Mouse (Mus musculus): Measurements from ENCODE around the gene Gdf9. TPM values are rescaled to one million over a fixed set of nuclear protein-coding genes. Genes with fewer than 3 reads are reported as not detected.

Gdf9 gene
- total RNA-seq, 2 experiments from 2014 or later: 0.67 to 1.2 TPM

DNA sequence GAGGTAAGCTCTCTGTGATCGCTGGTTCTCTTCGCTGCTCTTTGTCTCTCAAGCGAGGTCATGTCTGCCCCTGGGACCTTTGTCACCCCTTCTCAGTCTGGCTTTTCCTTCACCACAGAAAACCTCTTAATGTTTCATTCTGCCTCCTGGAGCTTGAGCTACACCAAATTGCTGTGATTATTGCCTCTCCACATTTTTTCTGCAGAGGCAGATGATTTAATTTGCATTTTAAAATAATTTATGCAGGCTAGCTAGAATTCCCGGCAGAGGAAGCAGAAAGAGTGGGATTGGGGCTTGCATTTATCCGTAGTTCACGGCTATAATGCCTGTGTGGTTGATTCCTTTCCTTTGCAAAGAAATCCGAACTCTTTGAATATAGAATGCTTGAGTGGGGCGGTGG, 44.8 kb downstream of the Gdf9 start:
- DNase-seq (ENCODE audit: low spot score in 2 of 2): no peak

- DNase-seq (ENCODE audit: low spot score in 2 of 2): no peak
These were observed 47.0 kb downstream of the Gdf9 start for GRCm38 (mm10) chr11:53477833-53478232.

- peak in 1 of 2 experiments; percentile 40 for DNase-seq (ENCODE audit: low spot score in 2 of 2)
These were observed 47.8 kb downstream of the Gdf9 start for GRCm38 (mm10) chr11:53478383-53479170.

GRCm38 (mm10) chr11:53479171-53479782, 48.5 kb downstream of the Gdf9 start:
- DNase-seq (ENCODE audit: low spot score in 2 of 2): peak in 1 of 2 experiments; percentile 42

GRCm38 (mm10) chr11:53479783-53480301, 49.0 kb downstream of the Gdf9 start, which contains the start of the genes Gm9945 and Sowaha:
Gm9945 (plus strand) TSS chr11:53480166.
Sowaha (minus strand) TSS chr11:53480274.
- DNase-seq (ENCODE audit: low spot score in 2 of 2): peak; percentile 56 to 70

- DNase-seq (ENCODE audit: low spot score in 2 of 2): no peak
These were observed 50.4 kb downstream of the Gdf9 start for GRCm38 (mm10) chr11:53481088-53481730.

- DNase-seq (ENCODE audit: low spot score in 2 of 2): no peak
These were observed 52.5 kb downstream of the Gdf9 start for GRCm38 (mm10) chr11:53483159-53483891.

DNA sequence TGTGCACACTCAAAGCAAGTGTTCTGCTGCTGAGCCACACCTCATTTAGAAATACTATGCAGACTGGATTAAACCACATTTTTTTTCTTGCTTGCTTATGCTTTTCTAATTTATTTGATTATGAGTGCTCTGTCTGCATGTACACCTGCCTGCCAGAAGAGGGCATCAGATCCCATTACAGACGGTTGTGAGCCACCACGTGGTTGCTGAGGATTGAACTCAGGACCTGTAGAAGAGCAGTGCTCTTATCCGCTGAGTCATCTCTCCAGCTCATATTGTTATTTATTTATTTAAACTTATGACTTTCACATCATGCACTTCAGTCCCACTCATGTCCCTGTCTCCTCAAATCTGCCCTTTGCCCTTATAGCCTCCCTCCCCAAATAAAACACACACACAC, 54.9 kb downstream of the Gdf9 start:
- DNase-seq (ENCODE audit: low spot score in 2 of 2): no peak

DNA sequence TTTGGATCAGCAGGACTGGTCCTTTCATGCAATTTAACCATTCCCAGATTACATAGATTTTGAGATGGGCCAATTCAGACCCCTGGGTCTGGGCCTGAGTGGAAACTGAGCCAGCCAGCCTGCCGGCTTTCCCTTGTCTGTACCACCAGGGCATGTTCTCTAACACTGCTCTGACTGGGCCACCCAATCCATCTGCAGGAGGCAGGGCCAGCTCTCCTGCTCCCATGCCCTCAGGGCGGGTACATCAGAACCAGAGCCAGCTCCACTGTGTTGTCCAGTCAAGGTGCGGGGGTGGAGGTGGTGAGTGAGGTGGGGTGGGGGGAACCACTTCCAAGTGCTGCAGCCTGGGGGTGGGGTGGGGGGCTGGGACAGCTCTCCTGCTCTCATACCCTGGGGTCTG, 55.5 kb downstream of the Gdf9 start:
- DNase-seq (ENCODE audit: low spot score in 2 of 2): no peak

- no peak for DNase-seq (ENCODE audit: low spot score in 2 of 2)
These were observed 56.2 kb downstream of the Gdf9 start for GRCm38 (mm10) chr11:53486822-53487594.

Small RNAs within 50 kb of the gene (microRNA-seq; reads per million reads assigned to microRNA genes)
- gene Mir6920: 0 reads per million in 2 experiments

Other genes starting within 250 kb of the Gdf9 start
- gene Hspa4, start 130.6 kb upstream of the Gdf9 start, total RNA-seq (2021): 100 to 1,000 TPM; 189 to 196 TPM
- 1 to 10 TPM; 8.2 to 8.8 TPM for gene Zcchc10, start 106.3 kb upstream of the Gdf9 start, total RNA-seq (2021)
- 100 to 1,000 TPM; 161 to 222 TPM for gene Aff4, start 80.2 kb upstream of the Gdf9 start, total RNA-seq (2021)
- not detected for gene Leap2, start 7.9 kb upstream of the Gdf9 start, total RNA-seq (2021)
- gene Uqcrq, start 192 bp upstream of the Gdf9 start, total RNA-seq (2021): 100 to 1,000 TPM; 522 to 555 TPM
- under 1 TPM in 1 of 2 experiments, not detected in 1; 0.21 TPM for gene Gm10447, start 26.1 kb downstream of the Gdf9 start, total RNA-seq (2021)
- 1 to 10 TPM; 3.1 to 3.2 TPM for gene Shroom1, start 26.2 kb downstream of the Gdf9 start, total RNA-seq (2021)
- gene Gm9837, start 39.5 kb downstream of the Gdf9 start, total RNA-seq (2021): under 1 TPM in 1 of 2 experiments, not detected in 1; 0.53 TPM
- 1 to 10 TPM; 1.1 to 1.5 TPM for gene Gm9945, start 49.1 kb downstream of the Gdf9 start, total RNA-seq (2021)
- gene Sowaha, start 49.3 kb downstream of the Gdf9 start, total RNA-seq (2021): 10 to 100 TPM; 79.9 to 85.1 TPM
- 100 to 1,000 TPM; 126 to 130 TPM for gene Sept8, start 88.2 kb downstream of the Gdf9 start, total RNA-seq (2021)
- 100 to 1,000 TPM; 163 to 165 TPM for gene Kif3a, start 136.4 kb downstream of the Gdf9 start, total RNA-seq (2021)
- not detected for gene Il4, start 187.6 kb downstream of the Gdf9 start, total RNA-seq (2021)
- gene Il13, start 203.7 kb downstream of the Gdf9 start, total RNA-seq (2021): not detected